Mouse (Mus musculus): ENCODE data around the gene Chpf2. TPM values are rescaled to one million over a fixed set of nuclear protein-coding genes. Genes with fewer than 3 reads are reported as not detected.

Gene Chpf2
- 38.5 TPM for polyA plus RNA-seq (2017; shearing (Covaris generic))

DNA sequence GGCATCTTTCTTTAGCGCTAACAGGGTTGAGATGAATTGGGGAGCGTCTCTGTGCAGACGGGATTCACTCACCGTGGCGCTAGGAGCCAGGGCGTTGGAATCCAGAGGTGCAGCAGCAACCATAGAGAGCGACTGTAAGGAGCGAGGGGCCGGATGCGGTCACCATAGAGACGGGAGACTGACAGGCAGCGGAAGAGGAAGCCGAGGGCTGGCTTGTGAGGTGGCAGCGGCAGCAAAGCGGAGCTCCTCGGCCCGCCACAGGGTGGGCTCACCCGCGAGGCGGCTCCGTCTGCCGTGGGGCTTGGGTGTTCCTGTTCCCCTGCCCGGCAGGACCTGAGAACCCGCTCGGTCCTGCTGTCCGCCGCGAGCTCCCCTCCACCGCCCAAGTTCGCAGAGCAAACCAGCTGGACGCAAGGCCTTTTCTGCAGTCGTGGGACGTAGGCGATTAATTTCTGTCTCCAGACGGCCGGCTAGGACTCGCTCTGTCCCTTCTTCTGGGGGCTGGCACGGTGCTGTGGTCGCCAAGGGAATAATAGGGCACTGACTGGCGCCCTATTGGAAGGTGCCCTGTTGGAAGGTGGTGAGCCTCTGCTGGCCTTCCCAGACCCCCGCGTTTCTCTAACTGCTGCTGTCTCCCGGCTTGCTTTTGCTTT, at the start of gene Chpf2:
Gene Chpf2 (plus strand): TSS at position 195 of the 653 bp plus-strand sequence.

DNA sequence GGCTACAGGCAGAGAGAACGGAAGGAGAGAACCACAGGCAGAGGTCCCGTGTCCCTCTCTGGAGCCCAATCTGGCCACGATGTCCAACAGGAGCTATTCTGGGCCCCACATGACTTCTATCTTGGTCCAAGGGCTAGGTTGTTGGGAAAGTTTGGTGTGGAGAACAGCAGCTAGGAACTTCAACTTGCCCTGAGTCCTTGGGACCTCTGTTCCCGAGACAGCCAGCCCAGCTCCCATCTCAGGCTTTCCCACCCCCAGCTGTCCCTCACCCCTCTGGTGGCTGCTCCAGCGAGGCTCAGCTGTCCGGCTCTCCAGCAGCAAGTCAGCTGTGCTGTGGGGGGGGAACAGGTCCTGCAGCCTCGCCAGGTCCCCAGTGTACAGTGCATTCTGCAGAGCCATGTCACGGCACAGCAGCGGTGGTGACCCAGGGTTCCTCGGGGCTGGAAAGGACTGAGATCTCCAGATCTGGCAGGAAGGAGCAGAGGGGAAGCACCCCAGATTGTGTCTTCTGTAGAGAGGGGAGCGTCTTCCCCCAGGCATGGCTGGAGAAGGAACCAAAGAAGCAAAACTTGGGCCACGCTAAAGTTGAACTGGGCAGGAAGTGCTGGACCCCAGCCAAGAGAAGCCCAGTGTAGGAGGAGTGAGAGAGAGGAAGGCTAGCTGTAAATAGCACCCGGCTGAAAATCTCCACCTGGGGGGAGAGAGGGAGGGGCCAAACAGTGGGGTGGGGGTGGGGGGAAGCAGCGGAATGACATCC, 46.0 kb upstream of the Chpf2 start, which contains the start of gene Asb10:
Gene Asb10 (minus strand): TSS at position 592 of the 757 bp plus-strand sequence.

DNA sequence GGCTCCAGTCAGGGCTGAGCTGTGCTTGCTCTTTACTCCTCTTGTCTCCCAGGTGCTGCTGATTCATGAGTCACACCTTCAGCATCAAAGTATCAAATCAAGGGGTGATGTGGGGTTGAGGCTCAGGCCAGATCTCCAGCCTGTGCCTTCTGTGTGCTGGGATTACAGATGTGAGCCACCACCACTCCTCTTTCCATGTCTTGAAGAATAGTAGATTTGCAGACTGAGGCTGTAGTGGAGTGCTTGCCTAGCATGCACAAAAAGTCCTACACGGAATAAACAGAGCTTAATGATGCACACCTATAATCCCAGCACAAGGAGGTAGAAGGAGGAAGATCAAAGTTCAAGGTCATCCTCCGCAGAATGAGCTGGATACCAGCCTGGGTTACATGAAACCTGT, 29.8 kb upstream of the Chpf2 start, which contains the start of gene 4931409K22Rik:
Gene 4931409K22Rik (minus strand): TSS at position 101 of the 400 bp plus-strand sequence.

DNA sequence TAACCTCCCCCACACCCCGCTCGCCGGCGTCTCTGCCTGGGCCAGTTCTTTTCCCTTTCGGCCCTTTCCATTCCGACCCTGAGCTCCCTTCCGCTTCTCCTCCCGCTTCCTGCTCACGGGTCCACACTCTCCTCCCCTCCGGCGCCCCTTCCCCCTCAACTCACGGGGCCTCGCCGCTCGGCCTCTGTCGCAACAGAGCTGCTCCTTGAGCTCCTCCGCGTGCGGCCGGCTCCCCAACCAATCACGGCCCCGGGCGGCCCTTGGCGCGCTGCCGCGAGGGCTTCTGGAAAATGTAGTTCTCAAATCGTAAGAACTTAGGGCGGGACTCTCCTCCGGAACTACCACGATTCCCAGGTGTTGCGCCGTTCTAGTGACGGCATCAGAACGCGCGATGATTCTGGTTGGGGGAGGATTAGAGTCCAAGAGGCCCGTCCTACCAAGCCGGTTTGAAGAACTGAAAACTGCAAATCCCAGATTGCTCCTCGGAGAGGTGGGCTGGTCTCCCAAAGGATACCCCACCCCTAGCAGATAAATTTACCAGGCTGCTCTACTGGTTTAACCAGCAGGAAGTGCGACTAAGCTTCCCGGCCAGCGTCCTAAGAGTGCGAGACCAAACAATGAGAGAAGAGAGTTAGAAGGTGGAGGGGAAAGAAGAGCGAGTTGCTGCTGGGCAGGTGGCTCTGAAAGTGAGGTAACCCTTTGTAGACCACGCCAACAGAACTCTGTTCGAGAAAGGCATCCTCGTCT, 9.2 kb upstream of the Chpf2 start, which contains the start of gene Abcf2:
Gene Abcf2 (minus strand): TSS at position 285 of the 747 bp plus-strand sequence.

DNA sequence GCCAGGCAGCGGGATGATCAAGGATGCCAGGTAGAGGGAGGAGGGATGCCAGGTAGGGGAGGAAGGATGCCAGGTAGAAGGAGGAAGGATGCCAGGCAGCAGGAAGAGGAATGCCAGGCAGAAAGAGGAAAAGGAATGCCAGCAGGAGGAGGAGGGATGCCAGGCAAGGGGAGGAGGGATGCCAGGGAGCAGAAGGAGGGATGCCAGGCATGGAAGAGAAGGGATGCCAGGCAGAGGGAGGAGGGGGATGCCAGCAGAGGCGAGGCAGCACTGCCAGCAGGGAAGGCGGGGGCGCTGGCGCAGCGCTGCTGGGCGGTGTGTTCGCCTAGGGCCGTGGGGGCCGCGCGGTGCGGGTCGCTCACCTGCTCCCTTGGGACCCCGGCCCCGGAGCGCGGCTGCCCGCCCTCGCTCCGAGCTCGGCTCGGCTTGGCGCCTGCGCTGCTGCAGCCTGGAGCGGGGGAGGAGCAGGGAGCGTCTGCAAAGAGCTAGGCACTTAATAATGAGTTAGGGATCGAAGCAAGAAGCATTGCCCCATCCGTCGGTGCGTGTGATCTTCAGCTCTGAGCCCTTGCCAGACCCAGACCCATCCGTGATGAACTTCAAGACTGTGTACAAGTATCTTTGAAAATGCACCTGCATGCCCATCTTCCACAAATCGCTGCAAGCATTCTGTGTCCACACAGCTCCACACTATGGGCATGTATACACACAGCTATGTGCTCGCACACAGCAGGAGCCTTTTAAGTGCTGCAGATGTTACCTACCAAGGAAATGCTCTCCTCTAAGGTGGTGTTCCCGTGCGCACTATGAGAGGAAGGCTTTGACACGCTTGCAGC, 37.7 kb downstream of the Chpf2 start, which contains the start of gene Smarcd3:
Gene Smarcd3 (minus strand): TSS at position 426 of the 836 bp plus-strand sequence.

Other genes with a start within 250 kb of the Chpf2 start
- 2.7 TPM for gene Kcnh2, start 235.1 kb upstream of the Chpf2 start, polyA plus RNA-seq (2017; shearing (Covaris generic))
- 0.14 TPM for gene Nos3, start 221.9 kb upstream of the Chpf2 start, polyA plus RNA-seq (2017; shearing (Covaris generic))
- gene Atg9b, start 194.6 kb upstream of the Chpf2 start, polyA plus RNA-seq (2017; shearing (Covaris generic)): 0.68 TPM
- gene Abcb8, start 193.1 kb upstream of the Chpf2 start, polyA plus RNA-seq (2017; shearing (Covaris generic)): 29.1 TPM
- gene Asic3, start 173.3 kb upstream of the Chpf2 start, polyA plus RNA-seq (2017; shearing (Covaris generic)): not detected
- gene Cdk5, start 163.2 kb upstream of the Chpf2 start, polyA plus RNA-seq (2017; shearing (Covaris generic)): 102 TPM
- gene Slc4a2, start 162.9 kb upstream of the Chpf2 start, polyA plus RNA-seq (2017; shearing (Covaris generic)): 45.7 TPM
- gene Fastk, start 141.5 kb upstream of the Chpf2 start, polyA plus RNA-seq (2017; shearing (Covaris generic)): 112 TPM
- gene Tmub1, start 138.9 kb upstream of the Chpf2 start, polyA plus RNA-seq (2017; shearing (Covaris generic)): 91.4 TPM
- 5.2 TPM for gene Agap3, start 134.6 kb upstream of the Chpf2 start, polyA plus RNA-seq (2017; shearing (Covaris generic))
- not detected for gene Gbx1, start 59.5 kb upstream of the Chpf2 start, polyA plus RNA-seq (2017; shearing (Covaris generic))
- not detected for gene Asb10, start 45.8 kb upstream of the Chpf2 start, polyA plus RNA-seq (2017; shearing (Covaris generic))
- not detected for gene 4931409K22Rik, start 29.9 kb upstream of the Chpf2 start, polyA plus RNA-seq (2017; shearing (Covaris generic))
- gene Abcf2, start 9.3 kb upstream of the Chpf2 start, polyA plus RNA-seq (2017; shearing (Covaris generic)): 100.0 TPM
- gene Smarcd3, start 37.7 kb downstream of the Chpf2 start, polyA plus RNA-seq (2017; shearing (Covaris generic)): 1.2 TPM
- 104 TPM for gene Nub1, start 98.8 kb downstream of the Chpf2 start, polyA plus RNA-seq (2017; shearing (Covaris generic))
- gene Wdr86, start 144.0 kb downstream of the Chpf2 start, polyA plus RNA-seq (2017; shearing (Covaris generic)): 0.35 TPM
- gene Crygn, start 171.3 kb downstream of the Chpf2 start, polyA plus RNA-seq (2017; shearing (Covaris generic)): 1.5 TPM

Data from CD4-positive, CD25-positive, alpha-beta regulatory T cell, adult 9 weeks (primary cell).